Mouse (Mus musculus): Measurements from ENCODE around the gene Nup214. TPM values are rescaled to one million over a fixed set of nuclear protein-coding genes. Genes with fewer than 3 reads are reported as not detected.

The Nup214 gene
- 10 to 100 TPM; 18.6 to 21.4 TPM for total RNA-seq (2021)
- long read RNA-seq, experiment 1, partial matches to known transcripts = 1 of 4 reads
- long read RNA-seq, experiment 1, other reads (novel, unspliced or antisense) = 1 of 4 reads
- long read RNA-seq, experiment 2, partial matches to known transcripts = 1 of 6 reads
- long read RNA-seq, experiment 2, other reads (novel, unspliced or antisense) = 1 of 6 reads

- DNase-seq = peak; percentile 98
Observed at GRCm38 (mm10) chr2:31974141-31974808, at the start of gene Nup214. Gene Nup214, plus strand, starts transcription at chr2:31974436.

- no peak for DNase-seq
Observed at GRCm38 (mm10) chr2:31924811-31925210, 49.4 kb upstream of the Nup214 start.

- no peak for DNase-seq
Observed at GRCm38 (mm10) chr2:31925936-31926335, 48.3 kb upstream of the Nup214 start.

- no peak for DNase-seq
Observed at GRCm38 (mm10) chr2:31929664-31930063, 44.6 kb upstream of the Nup214 start.

GRCm38 (mm10) chr2:31934551-31934950, 39.7 kb upstream of the Nup214 start:
- no peak for DNase-seq

GRCm38 (mm10) chr2:31935054-31935453, 39.2 kb upstream of the Nup214 start:
- no peak for DNase-seq

GRCm38 (mm10) chr2:31938298-31938697, 35.9 kb upstream of the Nup214 start:
- no peak for DNase-seq

GRCm38 (mm10) chr2:31943011-31943410, 31.2 kb upstream of the Nup214 start:
- DNase-seq = no peak

- peak; percentile 22 for DNase-seq
Observed at GRCm38 (mm10) chr2:31945580-31945979, 28.7 kb upstream of the Nup214 start.

- peak; percentile 72 for DNase-seq
Observed at GRCm38 (mm10) chr2:31948392-31948791, 25.8 kb upstream of the Nup214 start.

- no peak for DNase-seq
Observed at GRCm38 (mm10) chr2:31948801-31949200, 25.4 kb upstream of the Nup214 start.

GRCm38 (mm10) chr2:31950058-31950871, 24.0 kb upstream of the Nup214 start, which contains the start of gene Aif1l:
Gene Aif1l, plus strand, starts transcription at chr2:31950139.
- peak; percentile 67 for DNase-seq

- no peak for DNase-seq
Observed at GRCm38 (mm10) chr2:31950966-31951365, 23.3 kb upstream of the Nup214 start.

GRCm38 (mm10) chr2:31952236-31952635, 22.0 kb upstream of the Nup214 start:
- no peak for DNase-seq

GRCm38 (mm10) chr2:31952725-31953124, 21.5 kb upstream of the Nup214 start:
- DNase-seq = no peak

- DNase-seq = no peak
Observed at GRCm38 (mm10) chr2:31953687-31954086, 20.5 kb upstream of the Nup214 start.

- peak; percentile 34 for DNase-seq
Observed at GRCm38 (mm10) chr2:31954779-31955181, 19.5 kb upstream of the Nup214 start.

GRCm38 (mm10) chr2:31955686-31956085, 18.6 kb upstream of the Nup214 start:
- no peak for DNase-seq

GRCm38 (mm10) chr2:31957211-31957610, 17.0 kb upstream of the Nup214 start:
- DNase-seq = no peak

GRCm38 (mm10) chr2:31960986-31961385, 13.2 kb upstream of the Nup214 start:
- DNase-seq = no peak

- no peak for DNase-seq
Observed at GRCm38 (mm10) chr2:31961791-31962222, 12.4 kb upstream of the Nup214 start.

- DNase-seq = no peak
Observed at GRCm38 (mm10) chr2:31962501-31963224, 11.6 kb upstream of the Nup214 start.
